Mouse (Mus musculus): ENCODE results near the gene Gm973. TPM values are rescaled to one million over a fixed set of nuclear protein-coding genes. Genes with fewer than 3 reads are reported as not detected.

Gene Gm973
- total and polyA plus RNA-seq, 3 experiments = 2.3 to 14.9 (median 7.6) TPM

- DNase-seq (ENCODE audit: extremely low read depth) = no peak
- Histone ChIP-seq H3K4me3 (replicated peaks in 1 of 3; ENCODE audit: low read depth in 2 of 3, low read length in 2 of 3, poor library complexity in 1 of 3) (no peak overlapping the region), H3K9me3 (replicated peaks; ENCODE audit: low read length) (no peaks in the 10 kb centered on the region), H3K27ac (ENCODE audit: insufficient read depth, low read depth) (no peak overlapping the region), H3K9ac (ENCODE audit: insufficient read depth, low read depth) (no peak overlapping the region), H3K79me2 (replicated peaks; ENCODE audit: control insufficient read depth, extremely low read depth, insufficient read depth, poor library complexity, severe bottlenecking) (no peaks in the 10 kb centered on the region), H3K36me3 (replicated peaks in 1 of 2; ENCODE audit: control insufficient read depth in 1 of 2, insufficient read depth in 1 of 2, low read length in 1 of 2) (no peaks in the 10 kb centered on the region), H3K27me3 (replicated peaks) (no peaks in the 10 kb centered on the region), H3K4me2 (ENCODE audit: insufficient read depth, low read depth, poor library complexity, severe bottlenecking) (no peak overlapping the region), H3K4me1 (ENCODE audit: control insufficient read depth in 1 of 2, insufficient read depth in 2 of 2) (no peaks in the 10 kb centered on the region)
- in situ Hi-C loops (cut with MboI; ENCODE audit: low pct_ligation_motif_present, low pct_unique_long_range_greater_than_20kb, low sequenced_read_pairs) = no loop called here
- TF ChIP-seq MAFK (IDR thresholded peaks at IDR 0.05; ENCODE audit: insufficient replicate concordance, low read length) = no peak
- no peak for TF ChIP-seq CHD1 (IDR thresholded peaks at IDR 0.05; ENCODE audit: low read depth, low read length)
- TF ChIP-seq ZMIZ1 (IDR thresholded peaks at IDR 0.05; ENCODE audit: low read depth, low read length) = no peak
- no peak for TF ChIP-seq IRF4 (IDR thresholded peaks at IDR 0.05; ENCODE audit: low read depth, low read length)
- no peak for TF ChIP-seq ELF1 (IDR thresholded peaks at IDR 0.05; ENCODE audit: low read depth, low read length)
- no peak for TF ChIP-seq NRF1 (IDR thresholded peaks at IDR 0.05; ENCODE audit: low read depth, low read length)
- TF ChIP-seq RAD21 (IDR thresholded peaks at IDR 0.05; ENCODE audit: low read depth, low read length) = no peak
- TF ChIP-seq HCFC1 (IDR thresholded peaks at IDR 0.05; ENCODE audit: low read depth, low read length) = no peak
- TF ChIP-seq USF2 (conservative IDR thresholded peaks at IDR 0.05; ENCODE audit: low read depth, low read length) = no peak
- no peak for TF ChIP-seq USF1 (IDR thresholded peaks at IDR 0.05; ENCODE audit: low read depth, low read length)
- no peak for TF ChIP-seq E2F4 (IDR thresholded peaks at IDR 0.05; ENCODE audit: insufficient replicate concordance, low read depth, low read length)
- dilution Hi-C loops (cut with MboI; ENCODE audit: extremely low pct_ligation_motif_present, extremely low pct_unique_long_range_greater_than_20kb, low sequenced_read_pairs) = no loop called here
Measured at GRCm38 (mm10) chr1:59527219-59527618, 11.2 kb downstream of the Gm973 start.

GRCm38 (mm10) chr1:59534976-59535810 lies 19.1 kb downstream of the Gm973 start:
- H3K4me1 ChIP-seq (ENCODE audit: control insufficient read depth in 1 of 2, insufficient read depth in 2 of 2) = peaks cover 0 to 6% of the 10 kb centered on the region in 2 experiments; a peak in 2 of 4 replicates
- no peak for TF ChIP-seq MYC (IDR thresholded peaks at IDR 0.05; ENCODE audit: low read depth, low read length)
- TF ChIP-seq HCFC1 (IDR thresholded peaks at IDR 0.05; ENCODE audit: low read depth, low read length) = no peak
- TF ChIP-seq MAFK (IDR thresholded peaks at IDR 0.05; ENCODE audit: insufficient replicate concordance, low read length) = no peak
- no peak for TF ChIP-seq E2F4 (IDR thresholded peaks at IDR 0.05; ENCODE audit: insufficient replicate concordance, low read depth, low read length)
- TF ChIP-seq RCOR1 (conservative IDR thresholded peaks at IDR 0.05; ENCODE audit: low read depth, low read length) = no peak
- TF ChIP-seq ZNF384 (IDR thresholded peaks at IDR 0.05; ENCODE audit: low read depth, low read length) = no peak
- H3K4me3 ChIP-seq (replicated peaks in 1 of 3; ENCODE audit: low read depth in 2 of 3, low read length in 2 of 3, poor library complexity in 1 of 3) = no peak overlapping the region
- H3K4me2 ChIP-seq (ENCODE audit: insufficient read depth, low read depth, poor library complexity, severe bottlenecking) = no peak overlapping the region
- H3K9me3 ChIP-seq (replicated peaks; ENCODE audit: low read length) = no peaks in the 10 kb centered on the region
- no peak overlapping the region for H3K27ac ChIP-seq (ENCODE audit: insufficient read depth, low read depth)
- no peaks in the 10 kb centered on the region for H3K27me3 ChIP-seq (replicated peaks)
- dilution Hi-C loops (cut with MboI; ENCODE audit: extremely low pct_ligation_motif_present, extremely low pct_unique_long_range_greater_than_20kb, low sequenced_read_pairs) = no loop called here
- no peaks in the 10 kb centered on the region for H3K79me2 ChIP-seq (replicated peaks; ENCODE audit: control insufficient read depth, extremely low read depth, insufficient read depth, poor library complexity, severe bottlenecking)
- in situ Hi-C loops (cut with MboI; ENCODE audit: low pct_ligation_motif_present, low pct_unique_long_range_greater_than_20kb, low sequenced_read_pairs) = no loop called here
- H3K36me3 ChIP-seq (replicated peaks in 1 of 2; ENCODE audit: control insufficient read depth in 1 of 2, insufficient read depth in 1 of 2, low read length in 1 of 2) = no peaks in the 10 kb centered on the region
- H3K9ac ChIP-seq (ENCODE audit: insufficient read depth, low read depth) = no peak overlapping the region
- DNase-seq (ENCODE audit: extremely low read depth) = no peak

Measured in CH12.LX (cell line).